Mouse (Mus musculus) stomach, embryonic 15.5 days (tissue): ENCODE results near the gene Vav3. TPM values are rescaled to one million over a fixed set of nuclear protein-coding genes. Genes with fewer than 3 reads are reported as not detected.

Experiments
- ATAC-seq: fragments of 200-750 bp; cut with Nextera tagmentation; 2 replicates; pipeline ENCODE4 v1.8.0; 2017; ENCODE audit warnings: low read depth, moderate number of reproducible peaks, moderate TSS enrichment; ENCODE audit not compliant: insufficient read depth, low FRiP score
- H3K27ac ChIP-seq: fragments of 300-500 bp; sonication (generic); 2 replicates; pipeline ENCODE4 v1.5.1; 2015; ENCODE audit warnings: mild to moderate bottlenecking, inconsistent platforms
- H3K27me3 ChIP-seq: fragments of 300-500 bp; sonication (generic); replicated peaks from 2 replicates; pipeline ENCODE4 v1.6.1; 2015; ENCODE audit warnings: inconsistent platforms
- H3K36me3 ChIP-seq: fragments of 300-500 bp; sonication (generic); 2 replicates; pipeline ENCODE4 v1.6.1; 2015; ENCODE audit warnings: inconsistent platforms
- H3K4me1 ChIP-seq: fragments of 300-500 bp; sonication (generic); 2 replicates; pipeline ENCODE4 v1.6.1; 2015; ENCODE audit warnings: inconsistent platforms
- H3K4me2 ChIP-seq: fragments of 300-500 bp; sonication (generic); 2 replicates; pipeline ENCODE4 v1.6.1; 2015; ENCODE audit warnings: mild to moderate bottlenecking, inconsistent platforms
- H3K4me3 ChIP-seq: fragments of 300-500 bp; sonication (generic); replicated peaks from 2 replicates; pipeline ENCODE4 v1.5.1; 2015; ENCODE audit warnings: inconsistent platforms
- H3K9ac ChIP-seq: fragments of 300-500 bp; sonication (generic); 2 replicates; pipeline ENCODE4 v1.6.1; 2015; ENCODE audit warnings: inconsistent platforms
- H3K9me3 ChIP-seq: fragments of 300-500 bp; sonication (generic); 2 replicates; pipeline ENCODE4 v1.6.1; 2016; ENCODE audit warnings: inconsistent platforms
- WGBS: fragments of 180-500 bp; shearing (Covaris S2); methylation state at CpG from one replicate; pipeline ENCODE4 v1.1.7; 2015; 5-methylcytosine and 5-hydroxymethylcytosine counted together
- polyA plus RNA-seq: library from polyadenylated mRNA; unstranded; fragments of >200 nt; fragmentation: Nextera tagmentation; extraction: Ambion mirVana; gene quantifications from 2 replicates; pipeline ENCODE4 v1.2.1, GENCODE M21; 2015

Vav3 gene
- polyA plus RNA-seq, 1 experiment from 2014 or later, result 17.5 TPM

- no peak overlapping the region for H3K9ac ChIP-seq
- H3K27ac ChIP-seq, result peak overlapping the region; percentile 26; the same call in 1 of the 2 replicates
- H3K4me2 ChIP-seq, result no peak overlapping the region
- no peaks in the 10 kb centered on the region for H3K36me3 ChIP-seq
- H3K27me3 ChIP-seq, result no peaks in the 10 kb centered on the region
- H3K9me3 ChIP-seq, result no peaks in the 10 kb centered on the region
- 0 out of 2 replicates have a peak, but pooled peaks cover 3% of the 10 kb centered on the region for H3K4me1 ChIP-seq
- no peak overlapping the region for H3K4me3 ChIP-seq
- 41% methylated on average over 3 of the region's 3 CpGs for WGBS
- peak; percentile 56; the same call in 1 of the 2 replicates for ATAC-seq
Observed at GRCm38 (mm10) chr3:109572871-109573270, 232.4 kb downstream of the Vav3 start.

- Histone ChIP-seq H3K36me3 (no peaks in the 10 kb centered on the region), H3K4me3 (peak overlapping the region; percentile 25), H3K9ac (no peak overlapping the region), H3K4me2 (peak overlapping the region; percentile 31; the same call in 1 of the 2 replicates), H3K4me1 (0 out of 2 replicates have a peak, but pooled peaks cover 3% of the 10 kb centered on the region), H3K27ac (peak overlapping the region; percentile 65; the same call in 1 of the 2 replicates), H3K27me3 (no peaks in the 10 kb centered on the region), H3K9me3 (no peaks in the 10 kb centered on the region)
- 60% methylated on average over 10 of the region's 10 CpGs for WGBS
- peak; percentile 66 for ATAC-seq
Observed at GRCm38 (mm10) chr3:109573549-109574146, 233.2 kb downstream of the Vav3 start.

GRCm38 (mm10) chr3:109574161-109574560, 233.7 kb downstream of the Vav3 start:
- Histone ChIP-seq H3K36me3 (no peaks in the 10 kb centered on the region), H3K4me1 (0 out of 2 replicates have a peak, but pooled peaks cover 3% of the 10 kb centered on the region), H3K4me2 (peak overlapping the region; percentile 31; the same call in 1 of the 2 replicates), H3K9ac (no peak overlapping the region), H3K9me3 (no peaks in the 10 kb centered on the region), H3K4me3 (peak overlapping the region; percentile 25), H3K27me3 (no peaks in the 10 kb centered on the region), H3K27ac (peak overlapping the region; percentile 65; the same call in 1 of the 2 replicates)
- 0 out of 2 replicates have a peak, but pooled peaks have one; percentile 4 for ATAC-seq
- 66% methylated on average over 6 of the region's 6 CpGs for WGBS

GRCm38 (mm10) chr3:109578347-109578746, 237.9 kb downstream of the Vav3 start:
- Histone ChIP-seq H3K4me3 (no peak overlapping the region), H3K4me2 (no peak overlapping the region), H3K9ac (no peak overlapping the region), H3K4me1 (no peaks in the 10 kb centered on the region), H3K36me3 (no peaks in the 10 kb centered on the region), H3K27ac (no peak overlapping the region), H3K27me3 (no peaks in the 10 kb centered on the region), H3K9me3 (no peaks in the 10 kb centered on the region)
- WGBS, result 61% methylated on average over 3 of the region's 3 CpGs
- ATAC-seq, result peak; percentile 39; the same call in 1 of the 2 replicates

- H3K9me3 ChIP-seq, result no peaks in the 10 kb centered on the region
- 29% methylated on average over 7 of the region's 7 CpGs for WGBS
- no peak overlapping the region for H3K9ac ChIP-seq
- no peaks in the 10 kb centered on the region for H3K4me1 ChIP-seq
- H3K27ac ChIP-seq, result no peak overlapping the region
- H3K4me2 ChIP-seq, result no peak overlapping the region
- H3K27me3 ChIP-seq, result no peaks in the 10 kb centered on the region
- H3K36me3 ChIP-seq, result no peaks in the 10 kb centered on the region
- ATAC-seq, result no peak
- no peak overlapping the region for H3K4me3 ChIP-seq
Observed at GRCm38 (mm10) chr3:109578983-109579382, 238.5 kb downstream of the Vav3 start.

GRCm38 (mm10) chr3:109585946-109586345, 245.5 kb downstream of the Vav3 start:
- Histone ChIP-seq H3K27me3 (no peaks in the 10 kb centered on the region), H3K27ac (no peak overlapping the region), H3K36me3 (no peaks in the 10 kb centered on the region), H3K4me2 (no peak overlapping the region), H3K4me3 (no peak overlapping the region), H3K4me1 (no peaks in the 10 kb centered on the region), H3K9me3 (no peaks in the 10 kb centered on the region), H3K9ac (no peak overlapping the region)
- no peak for ATAC-seq

GRCm38 (mm10) chr3:109592970-109593369, 252.5 kb downstream of the Vav3 start:
- 84% methylated on average over 6 of the region's 6 CpGs for WGBS
- no peak for ATAC-seq
- no peaks in the 10 kb centered on the region for H3K9me3 ChIP-seq
- H3K4me3 ChIP-seq, result no peak overlapping the region
- no peak overlapping the region for H3K4me2 ChIP-seq
- H3K27ac ChIP-seq, result no peak overlapping the region
- no peaks in the 10 kb centered on the region for H3K27me3 ChIP-seq
- H3K4me1 ChIP-seq, result no peaks in the 10 kb centered on the region
- H3K36me3 ChIP-seq, result no peaks in the 10 kb centered on the region
- no peak overlapping the region for H3K9ac ChIP-seq

- Histone ChIP-seq H3K4me1 (no peaks in the 10 kb centered on the region), H3K27ac (no peak overlapping the region), H3K9ac (no peak overlapping the region), H3K36me3 (no peaks in the 10 kb centered on the region), H3K27me3 (no peaks in the 10 kb centered on the region), H3K9me3 (no peaks in the 10 kb centered on the region), H3K4me2 (no peak overlapping the region), H3K4me3 (no peak overlapping the region)
- WGBS, result 58% methylated on average over 3 of the region's 3 CpGs
- ATAC-seq, result peak; percentile 91
Observed at GRCm38 (mm10) chr3:109596084-109596483, 255.6 kb downstream of the Vav3 start.

- 58% methylated on average over 4 of the region's 4 CpGs for WGBS
- Histone ChIP-seq H3K4me3 (no peak overlapping the region), H3K4me1 (no peaks in the 10 kb centered on the region), H3K27ac (peak overlapping the region; percentile 40; the same call in 1 of the 2 replicates), H3K27me3 (no peaks in the 10 kb centered on the region), H3K4me2 (no peak overlapping the region), H3K9ac (no peak overlapping the region), H3K36me3 (no peaks in the 10 kb centered on the region), H3K9me3 (no peaks in the 10 kb centered on the region)
- peak; percentile 6 for ATAC-seq
Observed at GRCm38 (mm10) chr3:109600699-109601451, 260.4 kb downstream of the Vav3 start.

GRCm38 (mm10) chr3:109602753-109603152, 262.3 kb downstream of the Vav3 start:
- Histone ChIP-seq H3K4me3 (no peak overlapping the region), H3K27ac (no peak overlapping the region), H3K4me1 (no peaks in the 10 kb centered on the region), H3K4me2 (no peak overlapping the region), H3K27me3 (no peaks in the 10 kb centered on the region), H3K9me3 (no peaks in the 10 kb centered on the region), H3K9ac (no peak overlapping the region), H3K36me3 (no peaks in the 10 kb centered on the region)
- ATAC-seq, result no peak
- WGBS, result 51% methylated on average over 1 of the region's 1 CpGs

GRCm38 (mm10) chr3:109606121-109606520, 265.7 kb downstream of the Vav3 start:
- no peaks in the 10 kb centered on the region for H3K36me3 ChIP-seq
- H3K27me3 ChIP-seq, result no peaks in the 10 kb centered on the region
- no peak overlapping the region for H3K9ac ChIP-seq
- H3K27ac ChIP-seq, result no peak overlapping the region
- H3K9me3 ChIP-seq, result no peaks in the 10 kb centered on the region
- WGBS, result 82% methylated on average over 2 of the region's 2 CpGs
- H3K4me2 ChIP-seq, result no peak overlapping the region
- ATAC-seq, result no peak
- no peaks in the 10 kb centered on the region for H3K4me1 ChIP-seq
- no peak overlapping the region for H3K4me3 ChIP-seq

GRCm38 (mm10) chr3:109621721-109622120, 281.3 kb downstream of the Vav3 start:
- Histone ChIP-seq H3K4me2 (no peak overlapping the region), H3K27me3 (no peaks in the 10 kb centered on the region), H3K27ac (no peak overlapping the region), H3K9me3 (no peaks in the 10 kb centered on the region), H3K4me1 (no peaks in the 10 kb centered on the region), H3K9ac (no peak overlapping the region), H3K36me3 (no peaks in the 10 kb centered on the region), H3K4me3 (no peak overlapping the region)
- no peak for ATAC-seq
- WGBS, result 40% methylated on average over 3 of the region's 3 CpGs
